Comparison of ENCODE assay signal across 9 mouse cellular contexts in the genomic region with DNA sequence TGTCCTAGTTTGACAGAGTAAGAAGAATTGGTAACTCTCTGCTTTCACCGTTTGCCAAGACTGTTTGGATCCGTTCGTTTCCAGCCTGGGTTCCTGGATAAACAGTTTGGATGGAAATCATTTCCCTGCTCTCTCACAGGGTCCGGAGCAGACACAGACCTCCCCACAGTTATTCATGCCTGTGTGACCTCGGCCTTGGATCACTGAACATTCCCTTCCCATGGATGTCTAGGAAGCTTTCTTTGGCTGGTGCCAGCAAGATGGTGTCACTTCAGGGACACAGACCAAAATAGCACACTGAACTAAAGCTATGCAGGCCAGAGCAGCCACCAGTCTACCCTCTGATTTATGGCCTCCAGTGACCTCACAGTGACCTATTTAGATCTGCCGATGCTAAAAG. TPM values are rescaled to one million over a fixed set of nuclear protein-coding genes. Genes with fewer than 3 reads are reported as not detected.
DNase-seq lines count a peak whose midpoint lies in the region; ATAC-seq lines count a peak whose summit lies in the region.
"Had no signal": no experiment of that assay in that cellular context is flagged by ENCODE, and none has a peak within 500 bp of the region (broad histone marks: within the 10 kb centered on the region; RNA-seq: fewer than 3 reads in every experiment).

No protein-coding gene starts in this region.

- WGBS in hindbrain, embryonic 15.5 days: 22% methylated on average over 6 of the region's 6 CpGs
- WGBS in hindbrain, embryonic 11.5 days: 34% methylated on average over 6 of the region's 6 CpGs
- 14% methylated on average over 6 of the region's 6 CpGs for WGBS in neural tube, embryonic 11.5 days

- ATAC-seq in hindbrain, embryonic 15.5 days (ENCODE audit: low FRiP score, low read depth): 0 out of 2 replicates have a peak, but pooled peaks have one; percentile 55
- no peak for ATAC-seq in hindbrain, embryonic 11.5 days (ENCODE audit: low FRiP score)
- no peak for ATAC-seq in neural tube, embryonic 11.5 days (ENCODE audit: insufficient read depth, low FRiP score, low TSS enrichment)
- ATAC-seq in activated CD4-positive, CD25-positive, alpha-beta regulatory T cell, adult 4 months: no peak

- intact Hi-C loops in gastrocnemius, postnatal 14 days (cut with DNase I; ENCODE audit: low total_unique reads): no loop called here
- intact Hi-C loops in left cerebral cortex, postnatal 25 days (cut with DNase I): no loop called here

- no peak overlapping the region for H3K9ac ChIP-seq in hindbrain, embryonic 15.5 days
- H3K9ac ChIP-seq in hindbrain, embryonic 11.5 days (ENCODE audit: low read depth, low read length): no peak overlapping the region
- no peak overlapping the region for H3K9ac ChIP-seq in neural tube, embryonic 11.5 days (ENCODE audit: low read length)
- H3K9ac ChIP-seq: liver, embryonic 15.5 days had no signal

- no peak for DNase-seq in hindbrain, embryonic 11.5 days (ENCODE audit: low spot score)
- peak; percentile 56 for DNase-seq in gastrocnemius, postnatal 14 days
- peak; percentile 53 for DNase-seq in kidney, adult 18-20 months
- DNase-seq in neural tube, embryonic 11.5 days (ENCODE audit: low spot score): peak; percentile 50
- DNase-seq in left cerebral cortex, postnatal 25 days (ENCODE audit: low spot score in 2 of 2): no peak
- no peak for DNase-seq in layer of hippocampus, adult 9-10 months (ENCODE audit: low spot score)

- H3K27ac ChIP-seq in hindbrain, embryonic 15.5 days (replicated peaks): no peak overlapping the region
- H3K27ac ChIP-seq in hindbrain, embryonic 11.5 days (ENCODE audit: low read depth, low read length): no peak overlapping the region
- no peak overlapping the region for H3K27ac ChIP-seq in neural tube, embryonic 11.5 days (ENCODE audit: low read depth, low read length)
- H3K27ac ChIP-seq: liver, embryonic 15.5 days had no signal

- no peaks in the 10 kb centered on the region for H3K9me3 ChIP-seq in hindbrain, embryonic 15.5 days
- no peaks in the 10 kb centered on the region for H3K9me3 ChIP-seq in hindbrain, embryonic 11.5 days (ENCODE audit: control insufficient read depth, low read length)
- H3K9me3 ChIP-seq in neural tube, embryonic 11.5 days (ENCODE audit: control insufficient read depth, low read length): no peaks in the 10 kb centered on the region
- H3K9me3 ChIP-seq: liver, embryonic 15.5 days had no signal

- H3K4me2 ChIP-seq in hindbrain, embryonic 15.5 days: no peak overlapping the region
- no peak overlapping the region for H3K4me2 ChIP-seq in hindbrain, embryonic 11.5 days (replicated peaks; ENCODE audit: low read depth, low read length)
- no peak overlapping the region for H3K4me2 ChIP-seq in neural tube, embryonic 11.5 days (ENCODE audit: low read depth)
- H3K4me2 ChIP-seq: liver, embryonic 15.5 days had no signal

- no peaks in the 10 kb centered on the region for H3K36me3 ChIP-seq in hindbrain, embryonic 15.5 days
- no peaks in the 10 kb centered on the region for H3K36me3 ChIP-seq in hindbrain, embryonic 11.5 days (ENCODE audit: control insufficient read depth, insufficient read depth, low read length)
- H3K36me3 ChIP-seq in neural tube, embryonic 11.5 days (ENCODE audit: control insufficient read depth, insufficient read depth, low read length): no peaks in the 10 kb centered on the region
- H3K36me3 ChIP-seq: liver, embryonic 15.5 days had no signal

- H3K27me3 ChIP-seq in hindbrain, embryonic 15.5 days: no peaks in the 10 kb centered on the region
- H3K27me3 ChIP-seq in hindbrain, embryonic 11.5 days (ENCODE audit: control insufficient read depth, insufficient read depth, low read length): no peaks in the 10 kb centered on the region
- H3K27me3 ChIP-seq in neural tube, embryonic 11.5 days (ENCODE audit: control insufficient read depth, insufficient read depth, low read length): no peaks in the 10 kb centered on the region
- H3K27me3 ChIP-seq: liver, embryonic 15.5 days had no signal

- no peak overlapping the region for H3K4me3 ChIP-seq in hindbrain, embryonic 15.5 days
- no peak overlapping the region for H3K4me3 ChIP-seq in hindbrain, embryonic 11.5 days (ENCODE audit: low read depth, low read length)
- H3K4me3 ChIP-seq in neural tube, embryonic 11.5 days (ENCODE audit: low read depth, low read length): no peak overlapping the region
- H3K4me3 ChIP-seq: liver, embryonic 15.5 days had no signal

- H3K4me1 ChIP-seq in hindbrain, embryonic 15.5 days (replicated peaks): peaks cover 16% of the 10 kb centered on the region
- H3K4me1 ChIP-seq in hindbrain, embryonic 11.5 days (replicated peaks; ENCODE audit: control insufficient read depth, insufficient read depth, low read length): no peaks in the 10 kb centered on the region; the same call in 1 of the 2 replicates
- peaks cover 13% of the 10 kb centered on the region for H3K4me1 ChIP-seq in neural tube, embryonic 11.5 days (ENCODE audit: control insufficient read depth, insufficient read depth, low read length)
- H3K4me1 ChIP-seq: liver, embryonic 15.5 days had no signal

RNA-seq across cellular contexts. Expression of gene Ripor2, which starts 38.5 kb away (rescaled TPM):
- 21.2 and 26.0 TPM in 2 replicates for polyA plus RNA-seq in hindbrain, embryonic 15.5 days (2015; fragmentation: Nextera tagmentation; extraction: Ambion mirVana)
- 9.5 and 10.4 TPM in 2 replicates for polyA plus RNA-seq in hindbrain, embryonic 11.5 days (2014; fragmentation: Nextera tagmentation; extraction: Ambion mirVana)
- total RNA-seq in gastrocnemius, postnatal 14 days (2021): 1 to 10 TPM; 5.3 to 8.4 TPM
- polyA plus RNA-seq in neural tube, embryonic 11.5 days (2014; fragmentation: Nextera tagmentation; extraction: Ambion mirVana): 6.2 and 7.2 TPM in 2 replicates
- 100 to 1,000 TPM; 210 to 273 TPM for polyA plus RNA-seq in activated CD4-positive, CD25-positive, alpha-beta regulatory T cell, adult 4 months (2017; shearing (Covaris generic))
- 10 to 100 TPM; 65.7 to 68.9 TPM for total RNA-seq in left cerebral cortex, postnatal 25 days (2021)

Comparison
In these comparisons a context has a peak if more than half of its experiments do, and no peak if none do; other contexts are left out.
1. DNase-seq: peak in gastrocnemius, postnatal 14 days (single experiment), kidney, adult 18-20 months (single experiment) and neural tube, embryonic 11.5 days (single experiment); none in hindbrain, embryonic 11.5 days (single experiment), left cerebral cortex, postnatal 25 days (0 of 2) and layer of hippocampus, adult 9-10 months (single experiment).